28 mouse cellular contexts compared by ENCODE assay signal in genomic region chr2:17448341-17448740, GRCm38 (mm10).
"Had no signal": no experiment of that assay in that cellular context is flagged by ENCODE, and none has a peak within 500 bp of the region (broad histone marks: within the 10 kb centered on the region; RNA-seq: fewer than 3 reads in every experiment).

No protein-coding gene starts in this region.

- H3K9ac ChIP-seq: embryonic facial prominence, embryonic 12.5 days; embryonic facial prominence, embryonic 13.5 days; embryonic facial prominence, embryonic 15.5 days; forebrain, embryonic 12.5 days; forebrain, embryonic 13.5 days; forebrain, embryonic 15.5 days; forebrain, postnatal 0 days had no signal

- H3K27me3 ChIP-seq: embryonic facial prominence, embryonic 12.5 days; embryonic facial prominence, embryonic 13.5 days; embryonic facial prominence, embryonic 15.5 days; forebrain, embryonic 12.5 days; forebrain, embryonic 13.5 days; forebrain, embryonic 15.5 days had no signal

- H3K36me3 ChIP-seq: embryonic facial prominence, embryonic 10.5 days; embryonic facial prominence, embryonic 12.5 days; embryonic facial prominence, embryonic 13.5 days; embryonic facial prominence, embryonic 15.5 days; forebrain, embryonic 10.5 days; forebrain, embryonic 12.5 days; forebrain, embryonic 15.5 days had no signal

- H3K4me2 ChIP-seq: embryonic facial prominence, embryonic 12.5 days; embryonic facial prominence, embryonic 13.5 days; embryonic facial prominence, embryonic 15.5 days; forebrain, embryonic 12.5 days; forebrain, embryonic 13.5 days; forebrain, embryonic 15.5 days had no signal

- H3K27ac ChIP-seq: embryonic facial prominence, embryonic 10.5 days; embryonic facial prominence, embryonic 12.5 days; embryonic facial prominence, embryonic 13.5 days; embryonic facial prominence, embryonic 15.5 days; forebrain, embryonic 10.5 days; forebrain, embryonic 12.5 days; forebrain, embryonic 13.5 days; forebrain, embryonic 15.5 days; gastrocnemius, adult 2 months had no signal

- ATAC-seq: forebrain, embryonic 13.5 days; forebrain, embryonic 14.5 days; forebrain, embryonic 15.5 days; forebrain, embryonic 16.5 days; forebrain, postnatal 0 days had no signal

- H3K4me1 ChIP-seq: embryonic facial prominence, embryonic 12.5 days; embryonic facial prominence, embryonic 13.5 days; embryonic facial prominence, embryonic 15.5 days; forebrain, embryonic 10.5 days; forebrain, embryonic 12.5 days; forebrain, embryonic 13.5 days; forebrain, embryonic 15.5 days had no signal

- H3K9me3 ChIP-seq: embryonic facial prominence, embryonic 10.5 days; embryonic facial prominence, embryonic 12.5 days; embryonic facial prominence, embryonic 13.5 days; embryonic facial prominence, embryonic 15.5 days; forebrain, embryonic 10.5 days; forebrain, embryonic 12.5 days; forebrain, embryonic 13.5 days; forebrain, embryonic 15.5 days had no signal

- H3K4me3 ChIP-seq: embryonic facial prominence, embryonic 10.5 days; embryonic facial prominence, embryonic 12.5 days; embryonic facial prominence, embryonic 13.5 days; embryonic facial prominence, embryonic 15.5 days; erythroblast, embryonic 14.5 days; forebrain, embryonic 10.5 days; forebrain, embryonic 12.5 days; forebrain, embryonic 13.5 days; forebrain, embryonic 15.5 days; gastrocnemius, adult 2 months had no signal

- DNase-seq: cerebellum, adult 18-20 months; cerebellum, adult 2 months; cerebellum, adult 8-10 months; cerebellum, adult 9-10 months; cerebellum, adult 9-11 months; cerebellum, postnatal 10 days; cerebellum, postnatal 14 days; cerebellum, postnatal 25 days; cerebellum, postnatal 36 days; embryo, embryonic 11 days; forebrain, postnatal 0 days; gastrocnemius, adult 2 months; gastrocnemius, postnatal 10 days; gastrocnemius, postnatal 14 days; gastrocnemius, postnatal 25 days; gastrocnemius, postnatal 36 days; heart, adult 11 months had no signal
